Mouse (Mus musculus) kidney, adult 2 months (tissue): ENCODE measurements around the gene Psme1.

Source experiments
- CTCF ChIP-seq: fragments of 200-500 bp; conservative IDR thresholded peaks from 2 replicates; pipeline ENCODE4 v1.5.1; 2011; ENCODE audit warnings: low read depth, mild to moderate bottlenecking, control low read depth, low read length, moderate library complexity, mixed read lengths; ENCODE audit not compliant: insufficient read depth, insufficient read length
- POLR2A ChIP-seq: fragments of 200-500 bp; IDR thresholded peaks from one replicate; pipeline ENCODE4 v1.6.1; 2011; ENCODE audit warnings: low read depth, low read length, control low read depth

GRCm38 (mm10) chr14:55589271-55589670 is 11.3 kb downstream of the Psme1 start:
- TF ChIP-seq CTCF (no peak), POLR2A (no peak)
